Mouse (Mus musculus): ENCODE results near the gene Rps27rt.

GRCm38 (mm10) chr9:114977461-114978280, 4.9 kb downstream of the Rps27rt start:
- no peak for TF ChIP-seq CTCF (IDR thresholded peaks at IDR 0.05; ENCODE audit: borderline replicate concordance, extremely low read depth, insufficient read depth, insufficient read length)
- TF ChIP-seq POLR2A (IDR thresholded peaks at IDR 0.05; ENCODE audit: borderline replicate concordance, extremely low read depth, insufficient read depth, insufficient read length, poor library complexity, severe bottlenecking) = no peak
